Mouse (Mus musculus) ES-Bruce4 (cell line): ENCODE results near the gene Avl9.

Source experiments
- CTCF ChIP-seq: IDR thresholded peaks from one replicate; pipeline ENCODE4 v1.8.1; 2011; ENCODE audit warnings: low read depth, low read length
- POLR2A ChIP-seq: IDR thresholded peaks from one replicate; pipeline ENCODE4 v1.8.1; 2011; ENCODE audit warnings: low read length; ENCODE audit not compliant: insufficient read depth

- TF ChIP-seq CTCF: no peak
- no peak for TF ChIP-seq POLR2A
These were observed 83.4 kb downstream of the Avl9 start for GRCm38 (mm10) chr6:56798152-56798465.
